ENCODE assay signal across 7 mouse cellular contexts in the genomic region with DNA sequence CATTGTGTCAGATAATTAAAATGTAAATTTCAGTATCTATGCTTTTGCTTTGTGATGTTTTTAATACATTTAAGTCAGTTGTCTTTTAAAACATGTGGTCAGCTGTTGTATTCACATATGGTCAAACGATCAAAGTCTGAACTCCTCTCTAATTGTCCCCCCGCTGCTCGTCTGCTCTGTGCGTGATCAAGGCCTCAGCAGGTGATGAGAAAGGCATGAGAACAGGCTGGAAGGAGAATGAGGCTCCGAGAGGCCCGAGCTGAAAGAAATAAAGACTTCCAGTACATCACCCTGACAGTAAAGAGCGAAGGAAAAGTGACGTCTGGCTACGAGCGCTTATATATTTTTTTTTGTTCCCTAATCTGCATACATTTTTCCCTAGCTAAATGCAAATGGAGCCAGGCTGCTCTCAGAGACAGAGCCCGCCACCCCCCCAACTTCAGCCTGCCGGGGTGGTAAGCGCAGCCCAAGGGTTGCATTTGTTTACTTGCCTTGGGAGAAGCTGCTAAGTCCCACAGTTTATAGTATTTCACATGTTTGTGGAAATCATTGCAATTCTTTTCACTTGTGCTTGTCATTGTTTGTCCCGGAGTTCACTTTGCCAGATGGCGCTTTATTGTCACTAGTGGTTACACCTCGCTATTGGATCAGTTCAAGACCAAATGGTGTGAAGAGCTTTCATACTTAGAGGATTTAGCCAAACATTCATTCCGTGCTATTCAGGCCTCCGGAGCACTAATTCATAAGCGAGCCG.
A peak's percentile ranks its signal among the peaks of the same experiment; 100 is the strongest.
DNase-seq lines count a peak whose midpoint lies in the region; ATAC-seq lines count a peak whose summit lies in the region.

No protein-coding gene starts in this region.

- no peak overlapping the region for H3K9ac ChIP-seq in lung, embryonic 16.5 days (ENCODE audit: low read length)
- no peak overlapping the region for H3K9ac ChIP-seq in forebrain, embryonic 15.5 days (replicated peaks)

- no peaks in the 10 kb centered on the region for H3K27me3 ChIP-seq in lung, embryonic 16.5 days (ENCODE audit: control insufficient read depth, insufficient read depth, low read depth, low read length)
- no peaks in the 10 kb centered on the region for H3K27me3 ChIP-seq in forebrain, embryonic 15.5 days
- H3K27me3 ChIP-seq in midbrain, embryonic 10.5 days (ENCODE audit: low read depth, poor library complexity, severe bottlenecking), result no peaks in the 10 kb centered on the region

- no peaks in the 10 kb centered on the region for H3K4me1 ChIP-seq in lung, embryonic 16.5 days (replicated peaks; ENCODE audit: control insufficient read depth, insufficient read depth, low read length)
- H3K4me1 ChIP-seq in forebrain, embryonic 15.5 days, result peaks cover 9% of the 10 kb centered on the region
- H3K4me1 ChIP-seq in midbrain, embryonic 10.5 days, result peaks cover 19% of the 10 kb centered on the region

- peak overlapping the region; percentile 15; the same call in 1 of the 2 replicates for H3K4me2 ChIP-seq in lung, embryonic 16.5 days (ENCODE audit: low read depth, low read length)
- H3K4me2 ChIP-seq in forebrain, embryonic 15.5 days (replicated peaks), result peak overlapping the region; percentile 39

- H3K27ac ChIP-seq in lung, embryonic 16.5 days (ENCODE audit: low read length), result no peak overlapping the region
- H3K27ac ChIP-seq in forebrain, embryonic 15.5 days (replicated peaks), result no peak overlapping the region
- H3K27ac ChIP-seq in midbrain, embryonic 10.5 days (replicated peaks), result peak overlapping the region; percentile 68

- no peak for ATAC-seq in lung, embryonic 16.5 days (ENCODE audit: low read depth)
- peak; percentile 87 for ATAC-seq in forebrain, embryonic 15.5 days (replicated peaks)

- H3K4me3 ChIP-seq in lung, embryonic 16.5 days (ENCODE audit: low read length), result no peak overlapping the region
- peak overlapping the region; percentile 22 for H3K4me3 ChIP-seq in forebrain, embryonic 15.5 days
- H3K4me3 ChIP-seq in midbrain, embryonic 10.5 days, result peak overlapping the region; percentile 35

- 21% methylated on average over 20 of the region's 20 CpGs for WGBS in lung, embryonic 16.5 days
- WGBS in forebrain, embryonic 15.5 days, result 27% methylated on average over 20 of the region's 20 CpGs
- WGBS in midbrain, embryonic 10.5 days, result 25% methylated on average over 20 of the region's 20 CpGs

- DNase-seq in lung, adult 18-20 months, result no peak
- peak; percentile 36 for DNase-seq in midbrain, embryonic 10.5 days (ENCODE audit: low spot score)
- DNase-seq in spleen, adult 12 weeks (ENCODE audit: low spot score), result no peak
- DNase-seq in frontal cortex, adult 2 months (ENCODE audit: extremely low spot score in 1 of 2, low spot score in 1 of 2), result no peak
- DNase-seq in urinary bladder, adult 18-20 months (ENCODE audit: low spot score in 2 of 2), result no peak

- no peaks in the 10 kb centered on the region for H3K36me3 ChIP-seq in lung, embryonic 16.5 days (ENCODE audit: control insufficient read depth, insufficient read depth, low read length)
- no peaks in the 10 kb centered on the region for H3K36me3 ChIP-seq in forebrain, embryonic 15.5 days
- H3K36me3 ChIP-seq in midbrain, embryonic 10.5 days, result no peaks in the 10 kb centered on the region

- no peaks in the 10 kb centered on the region for H3K9me3 ChIP-seq in lung, embryonic 16.5 days (ENCODE audit: control insufficient read depth, low read length)
- H3K9me3 ChIP-seq in forebrain, embryonic 15.5 days, result no peaks in the 10 kb centered on the region
- no peaks in the 10 kb centered on the region for H3K9me3 ChIP-seq in midbrain, embryonic 10.5 days (replicated peaks)
